Mouse (Mus musculus) forebrain, embryonic 15.5 days (tissue): ENCODE data around the gene Nup107. TPM values are rescaled to one million over a fixed set of nuclear protein-coding genes. Genes with fewer than 3 reads are reported as not detected.
"Not testable (repeated sequence)": the region's sequence is repeated elsewhere in the genome, so short reads cannot be mapped to it uniquely, and the experiment has no call there.

ENCODE experiments used
- ATAC-seq: fragments of 200-750 bp; cut with Nextera tagmentation; replicated peaks from 2 replicates; pipeline ENCODE4 v1.8.0; 2017; ENCODE audit warnings: mild to moderate bottlenecking, moderate TSS enrichment, moderate library complexity
- H3K27ac ChIP-seq: fragments of 300-500 bp; sonication (generic); replicated peaks from 2 replicates; pipeline ENCODE4 v1.5.1; 2015; ENCODE audit warnings: mild to moderate bottlenecking, inconsistent platforms
- H3K27me3 ChIP-seq: fragments of 300-500 bp; sonication (generic); 2 replicates; pipeline ENCODE4 v1.6.1; 2015; ENCODE audit warnings: inconsistent platforms
- H3K36me3 ChIP-seq: fragments of 300-500 bp; sonication (generic); 2 replicates; pipeline ENCODE4 v1.6.1; 2015; ENCODE audit warnings: mild to moderate bottlenecking, inconsistent platforms
- H3K4me1 ChIP-seq: fragments of 300-500 bp; sonication (generic); 2 replicates; pipeline ENCODE4 v1.6.1; 2015; ENCODE audit warnings: inconsistent platforms
- H3K4me2 ChIP-seq: fragments of 300-500 bp; sonication (generic); replicated peaks from 2 replicates; pipeline ENCODE4 v1.6.1; 2015; ENCODE audit warnings: mild to moderate bottlenecking, inconsistent platforms
- H3K4me3 ChIP-seq: fragments of 300-500 bp; sonication (generic); 2 replicates; pipeline ENCODE4 v1.5.1; 2015; ENCODE audit warnings: mild to moderate bottlenecking, inconsistent platforms
- H3K9ac ChIP-seq: fragments of 300-500 bp; sonication (generic); replicated peaks from 2 replicates; pipeline ENCODE4 v1.6.1; 2015; ENCODE audit warnings: mild to moderate bottlenecking, inconsistent platforms
- H3K9me3 ChIP-seq: fragments of 300-500 bp; sonication (generic); 2 replicates; pipeline ENCODE4 v1.6.1; 2016; ENCODE audit warnings: inconsistent platforms
- WGBS: fragments of 180-500 bp; shearing (Covaris S2); methylation state at CpG from one replicate; pipeline ENCODE4 v1.1.7; 2015; ENCODE audit warnings: mixed read lengths; 5-methylcytosine and 5-hydroxymethylcytosine counted together
- polyA plus RNA-seq: library from polyadenylated mRNA; unstranded; fragments of >200 nt; fragmentation: Nextera tagmentation; extraction: Ambion mirVana; gene quantifications from 2 replicates; pipeline ENCODE4 v1.2.1, GENCODE M21; 2015

The Nup107 gene
- polyA plus RNA-seq, 1 experiment from 2014 or later = 59.5 TPM

GRCm38 (mm10) chr10:117704314-117704963 lies 88.1 kb downstream of the Nup107 start:
- not testable (repeated sequence) for H3K27ac ChIP-seq, ATAC-seq, H3K9ac ChIP-seq, H3K27me3 ChIP-seq, H3K4me2 ChIP-seq, H3K4me3 ChIP-seq, H3K9me3 ChIP-seq
- peaks cover 71% of the 10 kb centered on the region for H3K36me3 ChIP-seq
- peaks cover 18% of the 10 kb centered on the region for H3K4me1 ChIP-seq
- 96% methylated on average over 6 of the region's 6 CpGs for WGBS

- H3K36me3 ChIP-seq = peaks cover 80% of the 10 kb centered on the region
These were observed 89.0 kb downstream of the Nup107 start for GRCm38 (mm10) chr10:117703506-117703905.

GRCm38 (mm10) chr10:117702024-117702833 lies 90.3 kb downstream of the Nup107 start:
- Histone ChIP-seq H3K9me3 (no peaks in the 10 kb centered on the region), H3K9ac (no peak overlapping the region), H3K27me3 (no peaks in the 10 kb centered on the region), H3K27ac (no peak overlapping the region), H3K4me3 (no peak overlapping the region), H3K36me3 (peaks cover 90% of the 10 kb centered on the region), H3K4me1 (peaks cover 9% of the 10 kb centered on the region; the same call in 1 of the 2 replicates), H3K4me2 (no peak overlapping the region)
- no peak for ATAC-seq
- WGBS = 96% methylated on average over 6 of the region's 6 CpGs

More at GRCm38 (mm10) chr10:117703506-117703905, 89.0 kb downstream of the Nup107 start:
- H3K4me1 ChIP-seq = peaks cover 9% of the 10 kb centered on the region; the same call in 1 of the 2 replicates
- 95% methylated on average over 3 of the region's 3 CpGs for WGBS
- H3K9ac ChIP-seq = no peak overlapping the region
- H3K4me2 ChIP-seq = no peak overlapping the region
- H3K27ac ChIP-seq = no peak overlapping the region
- H3K9me3 ChIP-seq = no peaks in the 10 kb centered on the region
- ATAC-seq = no peak
- H3K27me3 ChIP-seq = no peaks in the 10 kb centered on the region
- no peak overlapping the region for H3K4me3 ChIP-seq

- H3K9ac ChIP-seq = no peak overlapping the region
- no peak overlapping the region for H3K4me2 ChIP-seq
- no peaks in the 10 kb centered on the region for H3K27me3 ChIP-seq
- no peak overlapping the region for H3K4me3 ChIP-seq
- peaks cover 91% of the 10 kb centered on the region for H3K36me3 ChIP-seq
- no peak overlapping the region for H3K27ac ChIP-seq
- ATAC-seq = no peak
- H3K9me3 ChIP-seq = no peaks in the 10 kb centered on the region
- 0 out of 2 replicates have a peak, but pooled peaks cover under 1% of the 10 kb centered on the region for H3K4me1 ChIP-seq
- 92% methylated on average over 6 of the region's 6 CpGs for WGBS
These were observed 91.3 kb downstream of the Nup107 start for GRCm38 (mm10) chr10:117701034-117701829.

Other genes starting within 250 kb of the Nup107 start
- 4.0 and 4.5 TPM in 2 replicates for gene Cpm, start 163.2 kb downstream of the Nup107 start, polyA plus RNA-seq
- 63.5 and 67.8 TPM in 2 replicates for gene Mdm2, start 81.9 kb downstream of the Nup107 start, polyA plus RNA-seq
- 29.6 and 31.7 TPM in 2 replicates for gene Slc35e3, start 46.3 kb downstream of the Nup107 start, polyA plus RNA-seq
- 132 and 138 TPM in 2 replicates for gene Rap1b, start 53.3 kb upstream of the Nup107 start, polyA plus RNA-seq